14 mouse cellular contexts compared by ENCODE assay signal in the genomic region with DNA sequence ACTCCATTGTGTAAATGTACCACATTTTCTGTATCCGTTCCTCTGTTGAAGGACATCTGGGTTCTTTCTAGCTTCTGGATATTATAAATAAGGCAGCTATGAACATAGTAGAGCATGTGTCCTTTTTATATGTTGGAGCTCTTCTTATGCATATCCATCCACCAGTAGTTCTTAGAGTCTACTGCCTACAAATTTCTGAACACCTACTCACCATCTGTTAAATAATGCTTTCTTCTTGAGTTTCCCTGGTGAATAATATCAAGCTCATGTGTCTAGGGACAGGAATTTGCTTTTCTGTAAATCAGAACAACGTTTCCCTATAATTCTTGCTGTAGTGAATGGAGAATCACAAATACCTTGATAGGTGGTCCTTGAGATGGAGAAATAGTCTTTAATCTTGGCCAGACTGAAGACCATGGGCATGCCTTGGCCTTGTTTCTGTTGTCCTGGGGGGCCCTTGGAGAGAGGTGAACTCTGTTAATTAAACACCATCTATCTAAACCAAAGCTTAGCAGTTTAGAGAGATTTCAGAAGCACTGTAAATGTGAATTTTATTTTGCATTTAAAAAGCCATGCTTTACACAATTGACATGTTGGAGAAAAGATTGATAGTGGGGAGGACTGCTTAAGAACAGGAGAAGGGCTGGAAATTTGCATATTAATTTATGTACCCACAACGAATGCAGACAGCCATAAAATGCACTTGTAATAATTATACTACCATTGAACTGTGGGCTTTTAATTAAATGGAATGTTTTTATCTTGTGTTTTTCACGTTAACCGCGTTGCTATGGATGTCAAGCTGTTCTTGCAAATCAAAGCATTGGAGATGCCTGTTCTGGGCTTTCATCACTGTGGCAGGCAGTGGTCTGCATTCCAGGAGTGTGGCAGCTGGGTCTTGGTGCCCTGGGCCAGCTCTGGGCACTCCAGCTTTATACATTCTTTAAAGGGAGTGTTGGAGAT.
DNase-seq lines count a peak whose midpoint lies in the region; ATAC-seq and TF ChIP-seq lines count a peak whose summit lies in the region.
"Had no signal": no experiment of that assay in that cellular context is flagged by ENCODE, and none has a peak within 500 bp of the region (broad histone marks: within the 10 kb centered on the region; RNA-seq: fewer than 3 reads in every experiment).

No protein-coding gene starts in this region.

- 47% methylated on average over 6 of the region's 6 CpGs for WGBS in kidney, postnatal 0 days
- WGBS in midbrain, postnatal 0 days = 37% methylated on average over 6 of the region's 6 CpGs

- TF ChIP-seq CTCF in kidney, postnatal 0 days (IDR thresholded peaks at IDR 0.05; ENCODE audit: low read depth) = no peak
- no peak for TF ChIP-seq CTCF in midbrain, postnatal 0 days (IDR thresholded peaks at IDR 0.05)

- DNase-seq in kidney, postnatal 0 days (ENCODE audit: low spot score) = peak; percentile 32
- no peak for DNase-seq in kidney, postnatal 36 days
- peak; percentile 67 for DNase-seq in fibroblast of lung, adult 2 months (ENCODE audit: low read depth)
- DNase-seq in layer of hippocampus, adult 18-20 months (ENCODE audit: low spot score in 2 of 2) = peak; percentile 21 to 53
- peak; percentile 60 for DNase-seq in midbrain, postnatal 0 days (ENCODE audit: low spot score)
- DNase-seq in gastrocnemius, postnatal 14 days = no peak
- DNase-seq in lung, postnatal 14 days = no peak
- no peak for DNase-seq in liver
- DNase-seq: adrenal gland, postnatal 10 days; cerebellum, adult 18-20 months; heart, adult 2 months; kidney, postnatal 10 days; lung, postnatal 10 days had no signal

- H3K4me2 ChIP-seq in kidney, postnatal 0 days (ENCODE audit: low read length) = no peak overlapping the region
- no peak overlapping the region for H3K4me2 ChIP-seq in midbrain, postnatal 0 days (ENCODE audit: low read depth, low read length, poor library complexity, severe bottlenecking)

- no peaks in the 10 kb centered on the region for H3K4me1 ChIP-seq in kidney, postnatal 0 days (replicated peaks; ENCODE audit: insufficient read depth, low read length)
- no peaks in the 10 kb centered on the region for H3K4me1 ChIP-seq in midbrain, postnatal 0 days (ENCODE audit: insufficient read depth, low read length)
- H3K4me1 ChIP-seq: embryonic facial prominence, embryonic 10.5 days had no signal

- no peak overlapping the region for H3K4me3 ChIP-seq in kidney, postnatal 0 days (replicated peaks; ENCODE audit: low read depth, low read length)
- H3K4me3 ChIP-seq in midbrain, postnatal 0 days (ENCODE audit: low read depth, low read length) = no peak overlapping the region
- H3K4me3 ChIP-seq: embryonic facial prominence, embryonic 10.5 days; heart, adult 2 months had no signal

- no peak overlapping the region for H3K27ac ChIP-seq in kidney, postnatal 0 days
- H3K27ac ChIP-seq in midbrain, postnatal 0 days (ENCODE audit: low read depth, low read length) = no peak overlapping the region
- H3K27ac ChIP-seq: embryonic facial prominence, embryonic 10.5 days; heart, adult 2 months had no signal

- no peaks in the 10 kb centered on the region for H3K9me3 ChIP-seq in kidney, postnatal 0 days (replicated peaks; ENCODE audit: low read length)
- no peaks in the 10 kb centered on the region for H3K9me3 ChIP-seq in midbrain, postnatal 0 days (ENCODE audit: low read length)
- H3K9me3 ChIP-seq: embryonic facial prominence, embryonic 10.5 days had no signal

- no peaks in the 10 kb centered on the region for H3K36me3 ChIP-seq in kidney, postnatal 0 days (ENCODE audit: insufficient read depth, low read length)
- no peaks in the 10 kb centered on the region for H3K36me3 ChIP-seq in midbrain, postnatal 0 days (ENCODE audit: insufficient read depth, low read length)
- H3K36me3 ChIP-seq: embryonic facial prominence, embryonic 10.5 days had no signal

- H3K27me3 ChIP-seq in kidney, postnatal 0 days (ENCODE audit: insufficient read depth, low read length) = no peaks in the 10 kb centered on the region
- no peaks in the 10 kb centered on the region for H3K27me3 ChIP-seq in midbrain, postnatal 0 days (ENCODE audit: insufficient read depth, low read length)

- no peak overlapping the region for H3K9ac ChIP-seq in kidney, postnatal 0 days (ENCODE audit: low read depth, low read length)
- no peak overlapping the region for H3K9ac ChIP-seq in midbrain, postnatal 0 days (replicated peaks; ENCODE audit: low read length, poor library complexity, severe bottlenecking)

- intact Hi-C loops in gastrocnemius, postnatal 14 days (cut with DNase I; ENCODE audit: low total_unique reads) = no loop called here

- no peak for ATAC-seq in kidney, postnatal 0 days (replicated peaks; ENCODE audit: low FRiP score, low read depth)
- peak; percentile 63; the same call in 1 of the 2 replicates for ATAC-seq in midbrain, postnatal 0 days (ENCODE audit: low FRiP score)

Comparison
In these comparisons a context has a peak if more than half of its experiments do, and no peak if none do; other contexts are left out.
1. DNase-seq: peak in kidney, postnatal 0 days (single experiment), fibroblast of lung, adult 2 months (single experiment), layer of hippocampus, adult 18-20 months (2 of 2) and midbrain, postnatal 0 days (single experiment); none in kidney, postnatal 36 days (0 of 2), gastrocnemius, postnatal 14 days (single experiment), lung, postnatal 14 days (single experiment) and liver (single experiment).